Mouse (Mus musculus) bone marrow macrophage, adult 2 months (primary cell): Measurements from ENCODE around the gene Gm20388.

Source experiments
- CTCF ChIP-seq: IDR thresholded peaks from 2 replicates; pipeline ENCODE4 v1.5.1; 2012; ENCODE audit warnings: low read depth, mild to moderate bottlenecking, low read length, moderate library complexity
- POLR2A ChIP-seq: IDR thresholded peaks from 2 replicates; pipeline ENCODE4 v1.6.1; 2012; ENCODE audit warnings: mild to moderate bottlenecking, low read depth, low read length, borderline replicate concordance

GRCm38 (mm10) chr8:120671775-120672174 is 761.1 kb downstream of the Gm20388 start:
- TF ChIP-seq POLR2A (no peak), CTCF (no peak)
